Mouse (Mus musculus) midbrain, embryonic 10.5 days (tissue): ENCODE measurements at regions not wholly inside any gene's neighbourhood (a gene's known extent, or its start where the extent isn't known, plus 50 kb on each side); places are given as distances from the start of the nearest gene placed in this dataset.

Experiments
- DNase-seq: peaks from one replicate; pipeline ENCODE4 v3.0.0-alpha.2; 2017; ENCODE audit warnings: low spot score
- H3K27ac ChIP-seq: fragments of 300-500 bp; sonication (generic); replicated peaks from 2 replicates; pipeline ENCODE4 v1.5.1; 2016; ENCODE audit warnings: mild to moderate bottlenecking
- H3K27me3 ChIP-seq: fragments of 300-500 bp; sonication (generic); 2 replicates; pipeline ENCODE4 v1.6.1; 2016; ENCODE audit warnings: low read depth, mild to moderate bottlenecking; ENCODE audit not compliant: poor library complexity, severe bottlenecking
- H3K36me3 ChIP-seq: fragments of 300-500 bp; sonication (generic); 2 replicates; pipeline ENCODE4 v1.6.1; 2016; ENCODE audit warnings: mild to moderate bottlenecking, moderate library complexity
- H3K4me1 ChIP-seq: fragments of 300-500 bp; sonication (generic); 2 replicates; pipeline ENCODE4 v1.6.1; 2016
- H3K4me3 ChIP-seq: fragments of 300-500 bp; sonication (generic); 2 replicates; pipeline ENCODE4 v1.5.1; 2016; ENCODE audit warnings: mild to moderate bottlenecking, moderate library complexity
- H3K9me3 ChIP-seq: fragments of 300-500 bp; sonication (generic); replicated peaks from 2 replicates; pipeline ENCODE4 v1.6.1; 2016; ENCODE audit warnings: mild to moderate bottlenecking
- WGBS: fragments of 180-500 bp; shearing (Covaris S2); methylation state at CpG from one replicate; pipeline ENCODE4 v1.1.7; 2016; 5-methylcytosine and 5-hydroxymethylcytosine counted together

GRCm38 (mm10) chr10:91326144-91326655, 145.1 kb upstream of the Tmpo start:
- Histone ChIP-seq H3K36me3 (no peaks in the 10 kb centered on the region), H3K27ac (peak overlapping the region; percentile 63), H3K4me1 (peaks cover 22% of the 10 kb centered on the region), H3K4me3 (no peak overlapping the region), H3K9me3 (no peaks in the 10 kb centered on the region), H3K27me3 (peaks cover 13% of the 10 kb centered on the region)
- DNase-seq, result no peak
- WGBS, result 74% methylated on average over 8 of the region's 8 CpGs

- Histone ChIP-seq H3K27me3 (peaks cover 17% of the 10 kb centered on the region), H3K4me1 (peaks cover 9% of the 10 kb centered on the region), H3K9me3 (no peaks in the 10 kb centered on the region), H3K36me3 (no peaks in the 10 kb centered on the region), H3K27ac (no peak overlapping the region), H3K4me3 (no peak overlapping the region)
- no peak for DNase-seq
- 85% methylated on average over 4 of the region's 4 CpGs for WGBS
These were observed 140.1 kb upstream of the Tmpo start for GRCm38 (mm10) chr10:91321226-91321625.

- DNase-seq, result no peak
- Histone ChIP-seq H3K9me3 (no peaks in the 10 kb centered on the region), H3K4me3 (no peak overlapping the region), H3K4me1 (peaks cover 6% of the 10 kb centered on the region), H3K27ac (peak overlapping the region; percentile 49; the same call in 1 of the 2 replicates), H3K27me3 (0 out of 2 replicates have a peak, but pooled peaks cover 4% of the 10 kb centered on the region), H3K36me3 (no peaks in the 10 kb centered on the region)
- 88% methylated on average over 10 of the region's 10 CpGs for WGBS
These were observed 138.5 kb upstream of the Tmpo start for GRCm38 (mm10) chr10:91319442-91320112.

GRCm38 (mm10) chr10:91314441-91314840, 133.3 kb upstream of the Tmpo start:
- Histone ChIP-seq H3K9me3 (no peaks in the 10 kb centered on the region), H3K4me1 (peaks cover 4% of the 10 kb centered on the region; the same call in 1 of the 2 replicates), H3K36me3 (no peaks in the 10 kb centered on the region), H3K27ac (no peak overlapping the region), H3K4me3 (no peak overlapping the region), H3K27me3 (0 out of 2 replicates have a peak, but pooled peaks cover 4% of the 10 kb centered on the region)
- DNase-seq, result no peak
- 83% methylated on average over 1 of the region's 1 CpGs for WGBS

- Histone ChIP-seq H3K9me3 (no peaks in the 10 kb centered on the region), H3K27ac (no peak overlapping the region), H3K4me3 (no peak overlapping the region), H3K36me3 (no peaks in the 10 kb centered on the region), H3K4me1 (peaks cover 4% of the 10 kb centered on the region; the same call in 1 of the 2 replicates), H3K27me3 (no peaks in the 10 kb centered on the region)
- DNase-seq, result no peak
- 68% methylated on average over 3 of the region's 3 CpGs for WGBS
These were observed 132.2 kb upstream of the Tmpo start for GRCm38 (mm10) chr10:91313316-91313715.

GRCm38 (mm10) chr10:91312913-91313312, 131.8 kb upstream of the Tmpo start:
- H3K27me3 ChIP-seq, result no peaks in the 10 kb centered on the region
- H3K36me3 ChIP-seq, result no peaks in the 10 kb centered on the region
- H3K9me3 ChIP-seq, result no peaks in the 10 kb centered on the region
- H3K4me3 ChIP-seq, result no peak overlapping the region
- no peak overlapping the region for H3K27ac ChIP-seq
- H3K4me1 ChIP-seq, result peaks cover 4% of the 10 kb centered on the region; the same call in 1 of the 2 replicates
- no peak for DNase-seq
- WGBS, result 84% methylated on average over 5 of the region's 5 CpGs

GRCm38 (mm10) chr10:91300067-91300466, 119.0 kb upstream of the Tmpo start:
- no peaks in the 10 kb centered on the region for H3K36me3 ChIP-seq
- no peak overlapping the region for H3K27ac ChIP-seq
- DNase-seq, result no peak
- no peak overlapping the region for H3K4me3 ChIP-seq
- peaks cover 8% of the 10 kb centered on the region; the same call in 1 of the 2 replicates for H3K27me3 ChIP-seq
- H3K4me1 ChIP-seq, result peaks cover 7% of the 10 kb centered on the region
- no peaks in the 10 kb centered on the region for H3K9me3 ChIP-seq
- 85% methylated on average over 7 of the region's 7 CpGs for WGBS

GRCm38 (mm10) chr10:91297792-91298460, 116.8 kb upstream of the Tmpo start:
- WGBS, result 23% methylated on average over 9 of the region's 9 CpGs
- H3K4me3 ChIP-seq, result no peak overlapping the region
- H3K4me1 ChIP-seq, result peaks cover 7% of the 10 kb centered on the region
- H3K36me3 ChIP-seq, result no peaks in the 10 kb centered on the region
- peak; percentile 60 for DNase-seq
- peak overlapping the region; percentile 50; the same call in 1 of the 2 replicates for H3K27ac ChIP-seq
- peaks cover 8% of the 10 kb centered on the region; the same call in 1 of the 2 replicates for H3K27me3 ChIP-seq
- H3K9me3 ChIP-seq, result no peaks in the 10 kb centered on the region

- Histone ChIP-seq H3K36me3 (no peaks in the 10 kb centered on the region), H3K9me3 (no peaks in the 10 kb centered on the region), H3K27me3 (peaks cover 8% of the 10 kb centered on the region; the same call in 1 of the 2 replicates), H3K4me1 (peaks cover 7% of the 10 kb centered on the region), H3K4me3 (no peak overlapping the region), H3K27ac (no peak overlapping the region)
- 86% methylated on average over 8 of the region's 8 CpGs for WGBS
- DNase-seq, result no peak
These were observed 114.2 kb upstream of the Tmpo start for GRCm38 (mm10) chr10:91295345-91295744.

GRCm38 (mm10) chr10:91293226-91293625, 112.1 kb upstream of the Tmpo start:
- Histone ChIP-seq H3K9me3 (no peaks in the 10 kb centered on the region), H3K4me1 (peaks cover 3% of the 10 kb centered on the region), H3K4me3 (no peak overlapping the region), H3K27me3 (peaks cover 8% of the 10 kb centered on the region; the same call in 1 of the 2 replicates), H3K36me3 (no peaks in the 10 kb centered on the region), H3K27ac (no peak overlapping the region)
- 91% methylated on average over 6 of the region's 6 CpGs for WGBS
- DNase-seq, result no peak

- Histone ChIP-seq H3K4me1 (no peaks in the 10 kb centered on the region), H3K27ac (no peak overlapping the region), H3K4me3 (no peak overlapping the region), H3K27me3 (no peaks in the 10 kb centered on the region), H3K9me3 (no peaks in the 10 kb centered on the region), H3K36me3 (no peaks in the 10 kb centered on the region)
- 93% methylated on average over 9 of the region's 9 CpGs for WGBS
- DNase-seq, result no peak
These were observed 103.1 kb upstream of the Tmpo start for GRCm38 (mm10) chr10:91284259-91284658.

- peak; percentile 85 for DNase-seq
- Histone ChIP-seq H3K4me3 (peak overlapping the region; percentile 1; the same call in 1 of the 2 replicates), H3K4me1 (peaks cover 17% of the 10 kb centered on the region), H3K9me3 (no peaks in the 10 kb centered on the region), H3K27me3 (no peaks in the 10 kb centered on the region), H3K36me3 (no peaks in the 10 kb centered on the region), H3K27ac (peak overlapping the region; percentile 73)
- 18% methylated on average over 14 of the region's 14 CpGs for WGBS
These were observed 90.0 kb upstream of the Tmpo start for GRCm38 (mm10) chr10:91270955-91271741.
